Comparison of ENCODE assay signal across 26 mouse cellular contexts in the genomic region with DNA sequence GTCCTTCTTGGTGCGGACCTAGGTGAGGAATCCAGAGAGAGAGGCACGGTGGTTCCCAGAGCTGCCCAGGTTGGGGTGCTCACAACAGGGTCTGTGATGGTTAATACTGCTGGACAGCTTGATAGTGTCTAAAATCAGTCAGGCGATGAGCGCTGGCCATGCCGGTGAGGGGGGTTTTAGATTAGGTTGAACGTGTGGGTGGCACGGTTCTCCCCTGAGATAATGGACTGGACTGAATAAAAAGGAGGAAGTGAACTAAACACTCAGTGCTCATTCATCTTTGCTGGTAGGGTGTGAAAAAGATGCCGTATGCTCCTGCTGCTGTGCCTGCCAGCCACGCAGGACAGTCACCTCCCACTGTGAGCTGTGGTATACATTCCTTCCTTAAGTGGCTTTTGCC. TPM values are rescaled to one million over a fixed set of nuclear protein-coding genes. Genes with fewer than 3 reads are reported as not detected.
A peak's percentile ranks its signal among the peaks of the same experiment; 100 is the strongest.
DNase-seq lines count a peak whose midpoint lies in the region; ATAC-seq and TF ChIP-seq lines count a peak whose summit lies in the region.
"Had no signal": no experiment of that assay in that cellular context is flagged by ENCODE, and none has a peak within 500 bp of the region (broad histone marks: within the 10 kb centered on the region; RNA-seq: fewer than 3 reads in every experiment).

No protein-coding gene starts in this region.

- peak overlapping the region; percentile 46 for H3K9ac ChIP-seq in liver, adult 2 months (ENCODE audit: low read depth, low read length)
- no peak overlapping the region for H3K9ac ChIP-seq in liver, embryonic 11.5 days (ENCODE audit: low read depth, low read length)
- H3K9ac ChIP-seq: forebrain, embryonic 13.5 days; heart, embryonic 13.5 days; hindbrain, embryonic 12.5 days had no signal

- no peak for TF ChIP-seq CTCF in liver, adult 2 months (IDR thresholded peaks at IDR 0.05; ENCODE audit: low read depth, low read length)

- 41% methylated on average over 9 of the region's 9 CpGs for WGBS in liver, adult 2 months
- WGBS in liver, embryonic 11.5 days: 44% methylated on average over 9 of the region's 9 CpGs

- H3K9me3 ChIP-seq in liver, embryonic 11.5 days (ENCODE audit: control insufficient read depth, low read length): no peaks in the 10 kb centered on the region
- H3K9me3 ChIP-seq: forebrain, embryonic 10.5 days; forebrain, embryonic 13.5 days; heart, embryonic 10.5 days; heart, embryonic 13.5 days; hindbrain, embryonic 12.5 days had no signal

- no peak overlapping the region for H3K27ac ChIP-seq in liver, adult 2 months (replicated peaks; ENCODE audit: insufficient read depth, low read depth, low read length)
- no peak overlapping the region for H3K27ac ChIP-seq in liver, embryonic 11.5 days (ENCODE audit: low read depth, low read length)
- H3K27ac ChIP-seq: forebrain, embryonic 10.5 days; forebrain, embryonic 13.5 days; heart, adult 2 months; heart, embryonic 10.5 days; heart, embryonic 13.5 days; hindbrain, embryonic 12.5 days; hindbrain, postnatal 0 days had no signal

- no peak overlapping the region for H3K4me2 ChIP-seq in liver, embryonic 11.5 days
- H3K4me2 ChIP-seq: forebrain, embryonic 13.5 days; heart, embryonic 13.5 days; hindbrain, embryonic 12.5 days had no signal

- no peak for ATAC-seq in liver, embryonic 11.5 days (replicated peaks; ENCODE audit: low FRiP score)
- ATAC-seq: forebrain, embryonic 13.5 days; forebrain, embryonic 16.5 days; hindbrain, postnatal 0 days; inflammation-experienced regulatory T-cells, adult 6 months had no signal

- H3K36me3 ChIP-seq in liver, adult 2 months (ENCODE audit: control insufficient read depth, insufficient read depth, low read length): peaks cover 63% of the 10 kb centered on the region
- H3K36me3 ChIP-seq in liver, embryonic 11.5 days (ENCODE audit: control insufficient read depth, insufficient read depth, low read length): no peaks in the 10 kb centered on the region
- H3K36me3 ChIP-seq in splenic B cell, adult 2 months (ENCODE audit: control insufficient read depth, insufficient read depth, low read length, poor library complexity, severe bottlenecking): no peaks in the 10 kb centered on the region
- H3K36me3 ChIP-seq: forebrain, embryonic 10.5 days; heart, embryonic 10.5 days; heart, embryonic 13.5 days; hindbrain, embryonic 12.5 days had no signal

- no peak for DNase-seq in liver, adult 2 months (ENCODE audit: extremely low read depth, low read depth, low spot score)
- DNase-seq in liver, embryonic 11.5 days (ENCODE audit: low spot score): no peak
- DNase-seq in urinary bladder, postnatal 4 days (ENCODE audit: low spot score in 2 of 2): peak; percentile 16 to 35
- no peak for DNase-seq in urinary bladder, adult 18-20 months (ENCODE audit: low spot score in 2 of 2)
- DNase-seq in MEL-GATA-1-ER (ENCODE audit: extremely low read depth, low read depth): peak; percentile 51
- DNase-seq in splenic B cell, adult 2 months (ENCODE audit: low read depth, low spot score): peak; percentile 36
- no peak for DNase-seq in left cerebral cortex, postnatal 25 days (ENCODE audit: low spot score in 2 of 2)
- DNase-seq in gastrocnemius, adult 8-10 months (ENCODE audit: low spot score in 2 of 2): no peak
- DNase-seq: adrenal gland, adult 8-10 months; adrenal gland, postnatal 25 days; cerebellum, adult 11-12 months; cerebellum, adult 8-10 months; cerebellum, postnatal 36 days; gastrocnemius, postnatal 14 days; heart, postnatal 14 days had no signal

- H3K79me2 ChIP-seq in liver, adult 2 months (ENCODE audit: control insufficient read depth, insufficient read depth, low read length): peaks cover 8% of the 10 kb centered on the region; the same call in 1 of the 2 replicates

- H3K4me3 ChIP-seq in liver, adult 2 months (ENCODE audit: insufficient read depth, low read depth, low read length): no peak overlapping the region
- no peak overlapping the region for H3K4me3 ChIP-seq in liver, embryonic 11.5 days (ENCODE audit: low read depth, low read length)
- H3K4me3 ChIP-seq: forebrain, embryonic 10.5 days; forebrain, embryonic 13.5 days; heart, adult 2 months; heart, embryonic 10.5 days; heart, embryonic 13.5 days; hindbrain, embryonic 12.5 days had no signal

- H3K4me1 ChIP-seq in liver, adult 2 months (ENCODE audit: control insufficient read depth, insufficient read depth, low read length): peaks cover 54% of the 10 kb centered on the region
- H3K4me1 ChIP-seq in liver, embryonic 11.5 days (replicated peaks; ENCODE audit: control insufficient read depth, insufficient read depth, low read length): no peaks in the 10 kb centered on the region; the same call in 1 of the 2 replicates
- H3K4me1 ChIP-seq: forebrain, embryonic 13.5 days; heart, embryonic 13.5 days; hindbrain, embryonic 12.5 days had no signal

- intact Hi-C loops in left cerebral cortex, postnatal 25 days (cut with DNase I): no loop called here

- TF ChIP-seq POLR2A in liver, adult 2 months (IDR thresholded peaks at IDR 0.05; ENCODE audit: extremely low read depth, insufficient read depth, low read length): 0 out of 2 replicates have a peak, but pooled peaks have one; percentile 12

- no peaks in the 10 kb centered on the region for H3K27me3 ChIP-seq in liver, adult 2 months (ENCODE audit: control insufficient read depth, insufficient read depth, low read length)
- peaks cover 5% of the 10 kb centered on the region for H3K27me3 ChIP-seq in liver, embryonic 11.5 days (replicated peaks; ENCODE audit: control insufficient read depth, insufficient read depth, low read length)
- H3K27me3 ChIP-seq in splenic B cell, adult 2 months (ENCODE audit: control insufficient read depth, insufficient read depth, low read length, poor library complexity, severe bottlenecking): no peaks in the 10 kb centered on the region
- H3K27me3 ChIP-seq: forebrain, embryonic 13.5 days had no signal

RNA-seq across cellular contexts. Expression of gene C3, which starts 4.6 kb away (rescaled TPM):
- total RNA-seq in liver, adult 2 months (2014; rRNA removed): 5,384 and 7,708 TPM in 2 replicates
- 3,773 and 3,833 TPM in 2 replicates for polyA plus RNA-seq in liver, adult 2 months (2012; rRNA removed)
- 71.7 and 82.8 TPM in 2 replicates for polyA plus RNA-seq in liver, embryonic 11.5 days (2014; fragmentation: Nextera tagmentation; extraction: Ambion mirVana)
- total RNA-seq in left cerebral cortex, postnatal 25 days (2021): under 1 TPM; 0.41 to 0.48 TPM
- 10 to 100 TPM in 3 of 4 experiments, 1 to 10 TPM in 1; 8.4 to 33.5 (median 14.9) TPM for total RNA-seq in gastrocnemius, adult 8-10 months (2022)

RNA-seq across cellular contexts. Expression of gene Gpr108, which starts 24.9 kb away (rescaled TPM):
- total RNA-seq in liver, adult 2 months (2014; rRNA removed): 10.7 and 11.7 TPM in 2 replicates
- 19.3 and 23.7 TPM in 2 replicates for polyA plus RNA-seq in liver, adult 2 months (2012; rRNA removed)
- polyA plus RNA-seq in liver, embryonic 11.5 days (2014; fragmentation: Nextera tagmentation; extraction: Ambion mirVana): 26.5 and 30.7 TPM in 2 replicates
- total RNA-seq in left cerebral cortex, postnatal 25 days (2021): 10 to 100 TPM; 21.5 to 24.0 TPM
- total RNA-seq in gastrocnemius, adult 8-10 months (2022): 10 to 100 TPM; 24.3 to 28.1 (median 26.3) TPM

RNA-seq across cellular contexts. Expression of gene Trip10, which starts 25.9 kb away (rescaled TPM):
- total RNA-seq in liver, adult 2 months (2014; rRNA removed): 4.6 and 5.1 TPM in 2 replicates
- polyA plus RNA-seq in liver, adult 2 months (2012; rRNA removed): 4.8 and 7.2 TPM in 2 replicates
- polyA plus RNA-seq in liver, embryonic 11.5 days (2014; fragmentation: Nextera tagmentation; extraction: Ambion mirVana): 25.5 and 25.9 TPM in 2 replicates
- 1 to 10 TPM; 6.5 to 7.3 TPM for total RNA-seq in left cerebral cortex, postnatal 25 days (2021)
- 100 to 1,000 TPM; 169 to 191 (median 176) TPM for total RNA-seq in gastrocnemius, adult 8-10 months (2022)

RNA-seq across cellular contexts. Expression of gene Tnfsf14, which starts 29.3 kb away (rescaled TPM):
- 0.27 and 0.28 TPM in 2 replicates for total RNA-seq in liver, adult 2 months (2014; rRNA removed)
- polyA plus RNA-seq in liver, adult 2 months (2012; rRNA removed): 0.42 and 0.75 TPM in 2 replicates
- polyA plus RNA-seq in liver, embryonic 11.5 days (2014; fragmentation: Nextera tagmentation; extraction: Ambion mirVana): 0.73 and 1.2 TPM in 2 replicates
- total RNA-seq in left cerebral cortex, postnatal 25 days (2021): not detected
- total RNA-seq in gastrocnemius, adult 8-10 months (2022): not detected
- total RNA-seq: adrenal gland, postnatal 25 days; gastrocnemius, adult 18-20 months; gastrocnemius, postnatal 14 days; gastrocnemius, postnatal 4 days; hindbrain, postnatal 0 days had no signal
- polyA plus RNA-seq: forebrain, embryonic 13.5 days; forebrain, embryonic 16.5 days; hindbrain, embryonic 12.5 days; hindbrain, postnatal 0 days had no signal

RNA-seq across cellular contexts. Expression of gene Vav1, which starts 55.6 kb away (rescaled TPM):
- 2.7 and 2.9 TPM in 2 replicates for total RNA-seq in liver, adult 2 months (2014; rRNA removed)
- 1.3 and 1.9 TPM in 2 replicates for polyA plus RNA-seq in liver, adult 2 months (2012; rRNA removed)
- polyA plus RNA-seq in liver, embryonic 11.5 days (2014; fragmentation: Nextera tagmentation; extraction: Ambion mirVana): 18.7 and 20.6 TPM in 2 replicates
- total RNA-seq in left cerebral cortex, postnatal 25 days (2021): 1 to 10 TPM; 2.9 to 4.3 TPM
- under 1 TPM; 0.17 to 0.48 (median 0.32) TPM for total RNA-seq in gastrocnemius, adult 8-10 months (2022)

Comparison
In these comparisons a context has a peak if more than half of its experiments do, and no peak if none do; other contexts are left out.
1. DNase-seq: peak in urinary bladder, postnatal 4 days (2 of 2), MEL-GATA-1-ER (single experiment) and splenic B cell, adult 2 months (single experiment); none in liver, adult 2 months (single experiment), liver, embryonic 11.5 days (single experiment), urinary bladder, adult 18-20 months (0 of 2), left cerebral cortex, postnatal 25 days (0 of 2) and gastrocnemius, adult 8-10 months (0 of 2).
2. RNA of gene C3, which starts 4.6 kb away (total RNA-seq): 5,384 to 7,708 TPM in liver, adult 2 months; 8.4 to 33.5 TPM in gastrocnemius, adult 8-10 months and 0.41 to 0.48 TPM in left cerebral cortex, postnatal 25 days; every median in the first group is over 100 times any median in the second.
3. RNA of gene Trip10, which starts 25.9 kb away (total RNA-seq): 169 to 191 TPM in gastrocnemius, adult 8-10 months; 6.5 to 7.3 TPM in left cerebral cortex, postnatal 25 days and 4.6 to 5.1 TPM in liver, adult 2 months; every median in the first group is over 10 times any median in the second.